Mouse (Mus musculus) midbrain, embryonic 11.5 days (tissue): ENCODE data around the gene L3hypdh. TPM values are rescaled to one million over a fixed set of nuclear protein-coding genes. Genes with fewer than 3 reads are reported as not detected.

Experiments used
- microRNA-seq: library from miRNA; unstranded; fragments of <30 nt; microRNA quantifications from one replicate; pipeline ENCODE4, GENCODE M21; 2017
- polyA plus RNA-seq: library from polyadenylated mRNA; unstranded; fragments of >200 nt; fragmentation: Nextera tagmentation; extraction: Ambion mirVana; gene quantifications from 2 replicates; pipeline ENCODE4 v1.2.1, GENCODE M21; 2014

Gene L3hypdh
- polyA plus RNA-seq, 1 experiment from 2014 or later: 8.5 TPM

Small RNAs within 50 kb of the gene (microRNA-seq; reads per million reads assigned to microRNA genes)
- gene Gm24466: not detected

Other genes with a start within 250 kb of the L3hypdh start
- gene Gpr135, start 14.3 kb downstream of the L3hypdh start, polyA plus RNA-seq: 0.57 and 1.2 TPM in 2 replicates
- gene Jkamp, start 150 bp upstream of the L3hypdh start, polyA plus RNA-seq: 58.5 and 65.6 TPM in 2 replicates
- gene Ccdc175, start 99.6 kb upstream of the L3hypdh start, polyA plus RNA-seq: not detected in 2 replicates